Mouse (Mus musculus): Measurements from ENCODE around the gene Proser1.

Gene Proser1

GRCm38 (mm10) chr3:53463046-53463764 lies at the start of gene Proser1, which contains the start of gene Nhlrc3:
Gene Proser1, plus strand, starts transcription at chr3:53463666.
Gene Nhlrc3, minus strand, starts transcription at chr3:53463332.
- peak; percentile 93 for DNase-seq (ENCODE audit: low spot score in 2 of 2)

- DNase-seq (ENCODE audit: low spot score in 2 of 2): no peak
Measured at GRCm38 (mm10) chr3:53413959-53414358, 49.5 kb upstream of the Proser1 start.

- no peak for DNase-seq (ENCODE audit: low spot score in 2 of 2)
Measured at GRCm38 (mm10) chr3:53416036-53416506, 47.4 kb upstream of the Proser1 start.

DNA sequence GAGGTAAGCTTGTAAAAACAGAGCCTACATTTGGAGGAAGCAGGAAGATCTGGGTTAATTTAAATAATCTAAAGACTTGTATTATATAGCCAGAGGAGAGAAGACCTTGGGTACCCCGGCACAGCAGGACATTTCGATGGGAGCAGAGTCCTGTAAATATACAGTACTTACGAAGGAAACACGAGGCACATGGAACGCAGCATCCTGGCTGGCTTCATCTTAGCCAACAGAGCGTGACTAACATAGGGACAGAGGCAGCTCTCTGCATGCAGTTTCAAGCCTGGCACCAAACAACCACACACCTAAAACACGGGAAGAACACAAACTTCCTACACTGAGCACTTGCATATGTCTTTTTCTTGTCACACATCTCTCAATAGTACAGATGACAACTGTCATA lies 45.8 kb upstream of the Proser1 start:
- DNase-seq (ENCODE audit: low spot score in 2 of 2): no peak

- no peak for DNase-seq (ENCODE audit: low spot score in 2 of 2)
Measured at GRCm38 (mm10) chr3:53421656-53422055, 41.8 kb upstream of the Proser1 start.

- no peak for DNase-seq (ENCODE audit: low spot score in 2 of 2)
Measured at GRCm38 (mm10) chr3:53422691-53423090, 40.8 kb upstream of the Proser1 start.

- DNase-seq (ENCODE audit: low spot score in 2 of 2): no peak
Measured at GRCm38 (mm10) chr3:53423576-53423975, 39.9 kb upstream of the Proser1 start.

DNA sequence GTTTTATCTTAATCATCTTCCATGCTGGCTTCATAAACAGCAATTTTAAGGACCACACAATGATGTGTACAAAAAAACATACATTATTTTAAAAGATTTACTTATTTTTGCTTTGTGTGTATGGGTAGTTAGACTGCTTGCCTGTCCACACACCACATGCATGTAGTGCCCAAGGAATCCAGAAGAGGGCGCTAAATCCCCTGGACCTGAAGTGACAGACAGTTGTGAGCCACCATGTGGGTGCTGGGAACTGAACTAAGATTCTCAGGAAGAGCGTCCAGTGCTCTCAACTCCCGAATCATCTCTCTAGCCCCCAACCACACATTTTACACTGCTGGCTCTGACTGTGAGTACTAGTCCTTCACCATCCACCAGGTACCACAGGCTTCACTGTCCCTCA lies 28.9 kb upstream of the Proser1 start:
- DNase-seq (ENCODE audit: low spot score in 2 of 2): no peak

- no peak for DNase-seq (ENCODE audit: low spot score in 2 of 2)
Measured at GRCm38 (mm10) chr3:53436550-53436949, 26.9 kb upstream of the Proser1 start.

GRCm38 (mm10) chr3:53445540-53445939 lies 17.9 kb upstream of the Proser1 start:
- no peak for DNase-seq (ENCODE audit: low spot score in 2 of 2)

GRCm38 (mm10) chr3:53446801-53447200 lies 16.7 kb upstream of the Proser1 start:
- no peak for DNase-seq (ENCODE audit: low spot score in 2 of 2)

DNA sequence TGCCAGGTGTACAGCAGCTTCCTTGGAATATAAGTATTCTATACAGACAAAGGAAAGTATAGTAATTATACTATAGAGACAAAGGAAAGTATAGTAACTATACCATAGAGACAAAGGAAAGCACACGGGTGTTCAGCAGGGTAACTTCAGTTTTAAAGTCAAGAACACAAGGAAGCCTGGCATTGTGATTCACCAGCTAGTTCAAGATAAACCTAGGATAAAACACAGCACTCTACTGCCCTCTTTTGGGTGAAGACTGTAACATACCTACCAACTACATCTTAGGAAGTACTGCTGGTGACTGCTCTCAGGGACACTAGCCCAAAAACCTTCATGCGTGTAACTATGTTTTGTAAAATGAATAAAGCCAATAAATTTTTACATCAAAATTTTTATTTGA lies 15.3 kb upstream of the Proser1 start:
- DNase-seq (ENCODE audit: low spot score in 2 of 2): no peak

DNA sequence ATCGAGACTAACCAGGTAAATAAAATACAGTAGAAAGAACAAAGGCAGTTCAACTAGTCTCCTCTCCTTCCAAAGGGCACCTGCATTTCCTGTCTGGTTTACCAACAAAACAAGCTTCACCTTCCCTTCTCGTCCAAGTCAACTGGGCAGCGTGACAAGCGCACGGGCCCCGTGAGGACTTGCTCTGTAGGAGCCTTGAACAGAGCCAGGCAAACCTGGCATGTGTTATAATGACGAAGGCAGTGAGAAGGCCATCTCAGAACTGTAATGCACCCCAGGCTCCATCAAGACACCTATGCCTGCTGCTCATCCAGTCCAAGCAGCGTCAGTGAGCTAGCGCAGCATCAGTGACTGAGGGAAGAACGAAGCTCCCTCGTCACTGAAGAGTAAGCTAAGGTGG lies 12.8 kb upstream of the Proser1 start:
- no peak for DNase-seq (ENCODE audit: low spot score in 2 of 2)

- no peak for DNase-seq (ENCODE audit: low spot score in 2 of 2)
Measured at GRCm38 (mm10) chr3:53452351-53452750, 11.1 kb upstream of the Proser1 start.

DNA sequence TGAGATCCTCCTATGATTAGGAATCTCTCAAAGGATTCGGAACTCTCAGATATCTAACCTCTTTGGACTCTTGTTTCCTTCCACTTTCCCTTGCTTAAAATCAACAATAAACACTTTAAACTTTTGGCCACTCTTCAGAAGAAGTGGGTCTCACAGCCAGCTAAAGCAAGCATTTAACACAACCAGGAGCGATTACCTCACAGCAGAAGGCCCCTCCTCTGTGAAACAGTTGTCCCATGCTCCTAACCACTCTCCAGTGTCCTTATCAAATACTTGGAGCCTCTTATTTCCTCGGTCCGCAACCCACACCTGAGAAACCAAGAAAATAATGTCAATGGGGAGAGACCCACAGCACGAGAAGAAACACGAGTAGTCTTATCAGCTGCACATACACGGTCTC lies 10.1 kb upstream of the Proser1 start:
- DNase-seq (ENCODE audit: low spot score in 2 of 2): no peak

DNA sequence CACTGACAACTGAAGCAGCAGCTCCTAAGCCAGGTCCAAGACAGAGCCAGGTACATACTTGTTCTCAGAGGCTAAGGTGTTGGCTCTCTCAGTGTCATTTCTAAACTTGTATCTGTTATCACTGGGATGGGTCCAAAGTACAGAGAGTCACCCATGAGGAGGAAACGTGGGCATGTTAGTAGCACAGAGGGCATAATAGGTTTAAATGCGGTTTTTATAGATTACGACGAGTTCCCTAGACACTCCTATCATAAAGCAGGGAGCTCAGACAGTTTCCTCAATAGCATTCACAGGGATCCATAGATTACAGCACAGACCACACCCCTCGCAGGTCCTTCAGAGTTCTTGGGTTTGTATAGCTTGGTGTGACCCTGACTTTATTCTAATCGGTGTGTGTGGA lies 9.5 kb upstream of the Proser1 start:
- DNase-seq (ENCODE audit: low spot score in 2 of 2): no peak

GRCm38 (mm10) chr3:53454561-53454960 lies 8.9 kb upstream of the Proser1 start:
- DNase-seq (ENCODE audit: low spot score in 2 of 2): no peak

DNA sequence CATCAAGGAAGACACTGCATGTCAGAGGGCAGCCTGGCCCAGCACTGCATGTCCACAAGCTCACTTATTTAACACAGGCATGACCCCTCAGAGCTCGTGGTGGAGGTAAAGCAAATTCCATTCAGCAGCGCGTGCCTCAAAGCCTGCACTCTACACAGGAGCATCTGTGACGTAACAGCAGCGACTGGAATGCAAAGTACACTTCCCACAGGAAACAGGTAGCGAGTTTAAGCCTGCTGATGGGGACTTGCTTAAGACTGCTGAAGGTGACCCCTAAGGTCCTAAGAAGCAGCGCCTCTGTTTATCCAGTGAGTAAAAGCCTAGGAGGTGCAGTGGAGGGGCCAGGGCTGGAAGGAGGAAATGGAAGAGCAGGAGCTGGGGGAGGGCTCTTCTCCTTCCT lies 8.5 kb upstream of the Proser1 start:
- DNase-seq (ENCODE audit: low spot score in 2 of 2): no peak

DNA sequence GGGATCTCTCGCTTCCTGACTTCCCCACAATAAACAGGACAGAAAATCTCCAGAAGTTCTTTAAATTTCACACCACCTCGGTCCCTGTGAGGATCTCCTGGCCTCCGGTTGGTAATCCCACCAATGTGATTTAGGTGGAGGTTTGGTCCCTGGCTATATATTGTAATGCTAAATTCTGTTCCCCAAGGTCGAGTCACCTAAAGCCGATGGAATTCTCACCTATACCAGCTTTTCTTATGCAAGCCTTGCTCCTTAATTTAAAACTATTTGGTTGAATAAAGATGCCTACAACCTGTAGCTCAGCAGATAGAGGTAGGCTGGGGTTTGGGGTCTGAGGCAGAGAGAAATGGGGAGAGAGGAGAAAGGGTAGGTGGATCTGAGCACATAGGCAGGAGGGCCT lies 5.7 kb upstream of the Proser1 start:
- no peak for DNase-seq (ENCODE audit: low spot score in 2 of 2)

DNA sequence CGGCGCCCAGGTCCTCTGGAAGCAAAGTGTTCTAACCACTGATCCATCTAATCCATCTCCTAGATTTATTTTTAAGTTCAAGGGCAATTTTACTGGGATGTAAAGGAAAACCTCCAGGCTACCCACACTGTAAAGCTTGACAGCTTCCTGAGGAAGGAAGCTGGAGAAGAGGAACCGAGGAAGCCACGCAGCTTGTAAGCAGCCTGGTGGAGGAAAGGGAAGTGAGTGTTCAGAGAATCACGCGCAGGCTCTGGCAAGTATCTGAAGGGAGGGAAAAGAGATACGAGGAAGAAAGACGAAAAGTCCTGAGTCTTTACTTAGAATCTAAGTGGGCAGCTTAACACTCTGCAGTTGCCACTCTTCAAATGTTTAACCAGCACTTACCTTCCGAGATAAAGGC lies 3.4 kb upstream of the Proser1 start:
- DNase-seq (ENCODE audit: low spot score in 2 of 2): no peak

DNA sequence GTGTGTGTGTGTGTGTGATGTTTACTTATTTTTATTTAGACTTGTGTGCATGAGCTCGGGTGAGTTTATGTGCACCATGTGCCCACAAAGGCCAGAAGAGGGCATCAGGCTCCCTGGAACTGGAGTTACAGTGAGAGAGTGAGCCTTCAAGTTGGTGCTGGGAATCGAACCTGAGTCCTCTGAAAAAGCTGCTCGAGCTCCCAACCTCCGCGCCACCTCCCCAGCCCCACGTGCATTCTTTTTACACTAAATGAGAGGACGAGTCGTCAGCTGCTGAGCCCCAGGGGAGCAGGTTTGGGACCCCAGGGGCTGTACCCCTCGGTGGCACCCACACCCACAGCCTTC lies 793 bp upstream of the Proser1 start:
- no peak for DNase-seq (ENCODE audit: low spot score in 2 of 2)

DNA sequence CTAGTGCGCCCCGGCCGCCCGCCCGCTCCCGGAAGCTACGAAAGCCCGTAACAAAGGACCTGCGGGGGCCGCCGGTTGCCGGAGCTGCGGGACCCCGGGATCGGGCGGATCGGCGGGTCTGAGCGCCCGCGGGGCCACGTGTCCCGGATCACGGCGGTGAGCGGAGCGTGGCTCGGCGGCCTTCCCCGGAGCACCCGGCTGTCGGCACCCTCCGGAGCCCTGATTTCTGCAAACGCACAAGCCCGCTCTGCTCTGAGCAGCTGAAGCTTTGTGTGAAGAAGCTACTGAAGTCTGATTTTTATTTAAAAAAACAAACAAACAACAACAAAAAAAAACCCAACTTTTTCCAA lies 274 bp downstream of the Proser1 start:
- DNase-seq (ENCODE audit: low spot score in 2 of 2): no peak

GRCm38 (mm10) chr3:53464146-53464698 lies 756 bp downstream of the Proser1 start:
- DNase-seq (ENCODE audit: low spot score in 2 of 2): no peak

GRCm38 (mm10) chr3:53465330-53465729 lies 1.9 kb downstream of the Proser1 start:
- no peak for DNase-seq (ENCODE audit: low spot score in 2 of 2)
